Mouse (Mus musculus): ENCODE results near the gene Rab36.

GRCm38 (mm10) chr10:75020271-75020670, 16.6 kb upstream of the Rab36 start:
- TF ChIP-seq CTCF (IDR thresholded peaks at IDR 0.05; ENCODE audit: low read depth): no peak
- TF ChIP-seq EP300 (optimal IDR thresholded peaks at IDR 0.05): no peak

Data from stomach, postnatal 0 days (tissue).